Mouse (Mus musculus) layer of hippocampus, postnatal 10 days (tissue): Measurements from ENCODE around the gene Taf1c. TPM values are rescaled to one million over a fixed set of nuclear protein-coding genes. Genes with fewer than 3 reads are reported as not detected.
A peak's percentile ranks its signal among the peaks of the same experiment; 100 is the strongest.

Experiments used
- DNase-seq, 2 experiments: peaks; one replicate each; pipeline ENCODE4 v3.0.0; 2021; ENCODE audit warnings: low spot score in 2 of 2
- long read RNA-seq: library from polyadenylated mRNA; stranded (forward); transcript quantifications from one replicate; pipeline ENCODE4 v2.0.0, GENCODE M21; 2023
- total RNA-seq, 2 experiments: library from RNA; stranded (reverse); gene quantifications; 2 replicates each; pipeline ENCODE4 v1.2.3; 2021

Taf1c gene
- 10 to 100 TPM; 12.5 to 13.0 TPM for total RNA-seq
- long read RNA-seq, partial matches to known transcripts = 7 of 23 reads
- long read RNA-seq, other reads (novel, unspliced or antisense) = 13 of 23 reads

DNA sequence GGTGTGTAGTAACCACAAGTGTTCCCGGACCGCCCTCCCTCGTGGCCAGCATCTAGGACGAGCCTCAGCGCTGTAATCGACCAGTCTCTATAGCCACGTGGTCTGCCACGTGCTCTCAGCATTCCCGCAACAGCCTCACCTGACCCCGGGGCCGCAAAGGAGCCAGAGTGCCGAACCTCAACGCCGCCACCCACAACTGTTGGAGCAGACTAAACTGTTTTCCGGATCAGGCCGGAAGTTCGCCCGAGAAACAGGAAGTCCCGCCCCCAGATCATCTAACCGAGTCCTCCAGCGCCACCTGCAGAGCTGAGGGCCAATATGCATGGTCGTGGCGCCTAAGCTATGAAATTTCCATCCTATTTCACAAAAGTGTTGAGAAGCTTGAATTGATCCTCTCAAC, at the start of gene Taf1c:
Gene Taf1c (minus strand): TSS at position 227 of the 400 bp plus-strand sequence.
- DNase-seq = peak; percentile 95

DNA sequence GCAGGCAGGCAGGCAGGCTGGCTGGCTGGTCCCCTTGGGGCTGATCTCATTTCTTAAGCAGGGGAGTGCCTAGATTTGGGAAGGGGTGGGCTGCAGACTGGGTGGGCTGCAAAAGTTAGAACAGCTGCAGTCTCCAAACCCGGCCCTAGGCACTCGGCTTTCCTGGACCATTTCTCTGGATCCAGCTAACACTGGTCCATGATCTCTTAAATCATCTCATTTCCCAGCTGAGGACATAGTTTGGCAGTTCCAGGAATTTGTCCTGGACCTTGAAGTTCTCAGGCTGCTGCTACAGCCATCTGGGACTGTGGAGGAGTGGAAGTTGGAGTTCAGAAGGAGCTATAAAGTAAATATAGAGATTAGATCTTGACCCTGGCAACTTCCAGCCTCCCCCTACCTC, 46.3 kb upstream of the Taf1c start:
- DNase-seq = no peak

DNA sequence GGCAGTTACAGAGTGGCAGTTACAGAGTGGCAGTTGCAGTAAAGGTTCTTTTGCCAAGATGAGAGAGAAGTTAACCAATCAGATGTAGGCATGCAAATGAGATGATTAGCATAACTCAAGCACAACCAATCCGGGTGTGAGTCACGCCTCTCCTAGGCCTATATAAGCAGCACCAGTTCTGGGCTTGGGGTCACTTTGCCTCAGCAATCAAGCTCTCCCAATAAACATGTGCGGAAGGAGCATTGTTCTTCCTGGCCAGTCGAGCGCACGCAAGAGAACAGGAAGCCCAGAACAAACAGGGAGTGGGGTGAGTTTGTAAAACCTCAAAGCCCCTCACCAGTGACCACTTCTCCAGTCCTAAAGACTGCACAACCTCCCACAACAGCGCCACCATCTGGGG, 41.8 kb upstream of the Taf1c start:
- DNase-seq = no peak

DNA sequence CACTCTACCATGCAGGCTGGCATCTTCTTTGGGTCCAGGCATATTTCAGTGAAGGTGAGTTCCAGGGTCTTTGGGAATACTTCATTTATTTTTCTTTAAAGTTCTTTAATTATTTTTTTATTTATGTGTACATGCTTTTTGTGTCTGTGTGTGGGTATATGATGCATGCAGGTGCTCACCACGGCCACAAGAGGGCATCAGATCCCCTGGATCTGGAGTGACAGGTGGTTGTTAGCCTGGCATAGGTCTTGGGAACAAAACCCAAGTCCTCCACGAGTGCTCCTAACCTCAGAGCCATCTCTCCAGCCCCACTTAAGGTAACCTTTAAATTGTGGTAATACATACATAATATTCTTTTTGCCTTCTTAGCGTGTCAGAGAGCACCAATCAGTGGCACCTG, 41.2 kb upstream of the Taf1c start:
- DNase-seq = no peak

DNA sequence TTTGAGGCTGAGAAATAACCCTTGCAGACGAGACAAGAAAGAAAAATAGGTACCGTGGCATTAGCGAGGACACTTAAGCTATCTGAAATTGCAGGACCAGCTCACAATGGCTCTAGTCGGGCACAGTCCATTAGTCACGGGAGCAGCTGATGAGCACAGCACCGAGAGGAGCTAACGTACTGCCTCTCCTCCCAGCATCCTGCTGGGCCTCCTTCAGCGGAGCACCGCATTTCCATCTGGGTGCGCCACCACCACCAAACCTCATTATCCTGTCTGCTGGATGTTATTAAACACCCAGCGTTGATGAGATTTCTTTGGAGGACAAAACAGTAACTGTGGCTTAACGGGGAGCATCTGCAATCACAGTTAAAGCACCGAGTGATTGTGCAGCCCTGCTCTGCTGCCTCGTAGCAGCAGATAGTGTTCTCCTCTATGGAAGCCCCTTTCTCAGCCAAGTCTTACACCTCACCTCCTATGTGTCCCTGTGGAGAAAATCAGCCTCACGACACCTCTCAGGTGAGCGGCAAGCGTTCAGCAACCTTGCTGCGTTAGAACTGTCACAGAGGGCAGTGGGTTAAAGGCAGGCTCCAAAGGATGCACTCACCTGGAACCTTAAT, 40.1 kb upstream of the Taf1c start:
- DNase-seq = peak in 1 of 2 experiments; percentile 27

DNA sequence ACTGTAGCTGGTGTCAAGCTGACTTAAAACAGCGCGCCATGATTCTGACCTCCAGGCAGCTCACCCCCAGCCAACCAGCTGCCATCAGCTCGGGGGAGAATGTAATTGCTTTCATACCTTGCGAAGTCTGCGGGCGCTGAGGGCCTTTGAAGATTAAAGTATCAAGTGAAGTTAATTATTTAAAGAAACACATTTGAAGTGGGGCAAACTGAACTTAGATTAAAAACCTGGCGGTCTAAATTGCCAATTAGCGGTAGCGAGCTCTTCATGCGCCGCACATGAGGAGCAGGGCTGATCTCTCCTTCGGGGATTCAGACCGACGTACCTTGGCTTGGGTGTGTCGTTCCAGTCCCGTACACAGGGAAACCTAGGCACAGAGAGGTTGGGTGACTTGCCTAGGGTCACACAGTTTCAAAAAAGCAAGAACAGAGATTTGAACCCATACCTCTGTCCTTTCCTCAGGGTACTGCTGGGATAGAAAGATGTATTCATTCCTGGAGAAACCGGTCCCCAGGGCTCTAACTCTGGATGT, 39.5 kb upstream of the Taf1c start:
- DNase-seq = no peak

DNA sequence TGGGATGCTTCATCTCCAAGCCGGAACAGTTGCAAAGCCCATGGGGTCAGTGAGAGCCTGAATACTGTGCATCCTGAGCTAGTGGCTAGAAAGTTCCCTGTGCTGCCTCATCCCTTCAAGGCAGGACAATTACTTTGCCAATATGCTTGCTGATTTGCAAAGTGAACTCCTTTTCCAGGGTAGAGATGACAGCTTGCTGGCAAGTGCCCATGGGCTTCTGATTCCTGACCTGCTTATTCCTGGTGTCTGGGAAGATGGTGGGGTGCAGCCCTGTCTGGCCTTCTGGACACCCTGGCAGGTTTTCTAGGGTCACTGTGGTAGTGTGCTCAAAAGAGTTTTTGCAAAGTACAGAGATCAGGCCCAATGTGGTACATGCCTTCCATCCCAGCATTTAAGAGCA, 37.9 kb upstream of the Taf1c start:
- DNase-seq = no peak

DNA sequence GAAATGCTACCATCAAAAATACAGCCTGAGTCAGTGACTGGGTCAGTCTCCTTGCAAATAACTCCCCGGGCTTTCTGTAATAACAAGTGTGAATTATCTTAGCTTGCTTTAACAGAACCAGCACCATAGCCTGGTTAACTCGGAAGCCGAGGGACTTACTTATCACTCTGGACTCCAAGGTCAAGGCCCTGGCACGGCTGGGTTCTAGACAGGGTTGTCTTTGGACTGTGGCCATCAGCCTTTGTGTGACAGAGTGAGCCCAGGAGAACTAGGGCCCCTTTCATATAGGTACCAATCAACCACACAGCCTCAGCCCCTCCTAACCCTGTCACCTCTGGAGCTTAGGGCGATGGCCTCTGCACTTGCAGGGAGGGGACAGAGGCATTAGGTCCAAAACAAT, 36.0 kb upstream of the Taf1c start:
- no peak for DNase-seq

DNA sequence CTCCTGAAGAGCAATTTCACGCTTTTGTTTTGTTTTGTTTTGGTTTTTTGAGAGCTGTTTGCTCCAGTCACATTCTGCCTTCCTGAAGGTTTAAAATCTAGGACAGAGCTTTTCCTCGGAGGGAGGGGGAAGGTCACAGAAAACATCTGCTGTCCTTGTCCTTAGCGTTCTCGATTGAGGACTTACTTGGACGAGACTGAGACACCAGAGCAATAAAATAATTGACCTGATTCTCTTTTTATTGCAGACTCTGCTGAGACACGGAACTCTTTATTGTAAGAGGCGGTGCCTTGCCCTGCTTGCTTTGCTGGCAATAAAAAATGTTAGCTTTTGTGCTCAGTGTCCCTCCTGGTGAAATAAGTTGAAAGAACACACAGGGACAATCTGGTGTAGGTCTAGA, 34.8 kb upstream of the Taf1c start:
- DNase-seq = no peak

DNA sequence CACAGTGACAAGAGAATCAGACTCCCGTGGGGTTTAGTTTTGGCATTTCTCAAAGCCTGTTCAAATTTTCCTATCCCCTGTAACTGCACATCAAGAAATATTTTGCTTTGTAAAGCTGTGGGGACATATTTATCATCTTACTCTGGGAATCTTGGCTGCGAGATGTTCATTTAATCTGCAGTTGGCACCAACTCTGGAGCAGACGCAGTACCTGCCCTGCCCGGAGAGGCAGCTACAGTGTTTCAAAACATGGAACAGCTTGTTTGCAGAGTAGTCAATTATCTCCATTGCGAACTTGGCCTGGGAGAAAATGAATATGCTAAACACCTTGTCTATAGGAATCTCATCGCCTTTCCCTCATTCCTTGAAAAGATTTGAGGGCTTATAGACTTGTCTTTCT, 33.2 kb upstream of the Taf1c start:
- DNase-seq = no peak

DNA sequence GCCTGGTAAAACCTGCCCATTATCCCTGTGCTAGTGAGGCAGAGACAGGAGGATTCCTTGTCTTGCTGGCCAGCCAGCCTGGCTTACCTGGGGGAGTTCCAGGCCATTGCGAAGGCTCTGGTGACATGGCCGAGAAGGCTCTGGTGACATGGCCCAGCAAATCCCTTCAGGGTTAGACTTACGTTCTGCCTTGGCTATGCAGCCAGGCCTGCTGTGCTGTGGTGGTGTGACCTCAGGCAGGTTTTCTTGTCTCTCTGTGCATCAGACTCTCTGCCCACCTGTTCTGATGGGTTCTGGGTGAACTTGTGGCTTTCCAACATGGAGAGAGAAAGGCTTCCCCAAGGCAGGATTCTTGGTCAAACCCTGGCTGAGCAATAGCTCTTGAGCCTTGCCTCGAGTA, 32.4 kb upstream of the Taf1c start:
- no peak for DNase-seq

DNA sequence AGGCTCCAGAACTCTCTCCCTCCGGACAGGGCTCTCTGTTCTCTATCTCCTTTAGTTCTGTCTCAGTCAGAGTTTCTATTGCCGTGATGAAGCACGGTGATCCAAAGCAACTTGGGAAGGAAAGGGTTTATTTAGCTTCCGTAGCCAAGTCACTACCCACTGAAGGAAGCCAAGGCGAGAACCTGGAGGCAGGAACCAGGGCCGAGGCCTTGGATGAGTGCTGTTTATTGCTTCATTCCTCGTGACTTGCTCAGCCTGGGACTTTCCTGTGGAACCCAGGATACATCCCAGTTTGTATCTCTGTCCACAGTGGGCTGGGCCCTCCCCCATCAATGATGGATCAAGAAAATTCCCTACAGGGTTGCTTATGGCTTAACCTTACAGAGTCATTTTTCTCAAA, 31.7 kb upstream of the Taf1c start:
- DNase-seq = no peak

DNA sequence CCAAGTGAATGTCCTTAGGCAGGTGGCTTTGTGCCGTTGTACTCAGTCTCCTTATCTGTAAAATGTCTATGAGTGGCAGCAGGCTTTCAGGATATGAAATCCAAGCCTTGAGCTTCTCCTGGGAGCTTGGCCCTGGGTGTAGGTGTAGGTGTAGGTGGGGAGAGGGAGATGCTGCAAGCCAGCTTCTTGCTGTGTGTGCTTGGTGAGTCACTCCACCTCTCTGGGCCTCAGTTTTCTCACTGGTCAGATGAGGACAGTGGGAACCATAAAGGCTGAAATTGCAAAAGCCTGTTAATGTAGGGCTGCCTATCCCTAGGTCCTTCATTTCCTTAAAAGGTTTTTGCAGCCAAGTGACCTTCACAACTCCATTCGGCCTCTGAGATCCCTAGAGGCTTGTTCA, 30.9 kb upstream of the Taf1c start:
- DNase-seq = no peak

DNA sequence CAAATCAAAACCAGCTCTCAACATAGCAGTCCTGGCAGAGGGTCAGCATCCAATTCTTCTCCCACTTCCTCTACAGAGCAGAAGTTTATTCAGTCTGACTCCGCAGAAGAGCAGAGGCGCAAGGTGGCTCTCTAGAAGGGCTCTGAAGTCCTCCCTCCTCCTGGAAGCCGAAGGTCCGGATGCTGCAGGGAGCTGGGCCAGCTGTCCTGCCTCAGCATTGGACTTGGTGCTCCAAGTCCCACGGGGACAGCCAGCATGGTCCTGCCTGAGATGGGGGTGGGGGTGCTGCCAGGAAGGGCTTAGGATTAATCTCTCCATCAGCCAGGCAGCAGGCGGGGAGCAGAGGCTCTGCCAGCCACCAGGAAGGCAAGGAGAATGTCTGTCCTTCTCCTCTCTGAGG, 30.4 kb upstream of the Taf1c start, which contains the start of gene Kcng4:
Gene Kcng4 (minus strand): TSS at position 303 of the 400 bp plus-strand sequence.
- DNase-seq = peak; percentile 9 to 21

DNA sequence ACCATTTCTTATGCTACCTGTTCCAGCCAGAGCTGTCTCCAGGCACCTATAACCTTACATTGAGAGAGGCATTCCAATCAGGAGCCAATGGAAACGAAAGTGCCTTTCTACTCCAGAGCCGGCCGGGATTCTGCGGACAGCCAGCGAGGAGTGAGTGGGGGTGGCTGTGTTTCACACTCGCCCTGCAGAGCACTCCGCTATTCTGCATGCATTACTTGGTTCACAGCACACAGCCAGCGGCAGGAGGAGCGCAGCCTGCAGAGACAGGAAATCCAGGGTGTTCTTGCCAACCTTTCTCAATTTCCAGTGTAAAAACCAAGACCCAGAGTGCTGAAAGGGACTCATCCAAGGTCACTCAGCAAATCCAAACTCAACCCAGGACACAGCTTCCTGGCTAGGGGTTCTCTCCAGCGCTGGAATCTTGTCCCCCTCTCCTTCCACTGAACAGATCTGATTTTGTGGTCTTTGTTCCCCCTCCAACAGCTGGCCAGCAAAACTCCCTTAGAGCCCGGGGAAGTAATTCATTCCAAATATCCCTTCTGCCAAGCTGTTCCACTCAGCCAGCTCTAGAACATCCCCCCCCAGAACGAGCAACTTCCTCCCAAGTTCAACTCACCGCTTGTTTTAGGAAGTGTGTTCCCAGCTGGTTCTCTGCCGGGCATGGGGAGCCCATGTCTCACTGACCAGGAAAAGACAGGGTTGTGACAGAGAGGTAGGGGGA, 29.8 kb upstream of the Taf1c start:
- no peak for DNase-seq

DNA sequence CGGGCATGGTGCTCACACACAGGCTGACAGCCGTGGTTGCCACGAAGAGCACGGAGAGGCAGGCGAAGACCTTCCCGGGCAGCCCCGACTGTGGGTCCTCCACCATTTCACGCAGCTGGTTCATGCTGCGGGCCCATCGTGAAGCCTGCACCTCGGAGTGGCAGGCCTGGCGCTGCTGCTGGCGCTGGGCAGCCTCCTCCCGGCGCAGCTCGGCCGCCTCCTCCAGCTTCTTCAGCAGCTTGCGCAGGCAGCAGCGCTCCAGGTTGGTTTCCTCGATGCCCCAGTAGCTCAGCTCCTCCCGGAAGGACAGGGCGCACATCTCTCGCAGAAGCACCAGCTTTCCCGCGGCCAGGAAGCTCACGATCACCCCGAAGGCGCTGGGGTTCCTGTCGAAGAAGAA, 27.9 kb upstream of the Taf1c start:
- DNase-seq = no peak

DNA sequence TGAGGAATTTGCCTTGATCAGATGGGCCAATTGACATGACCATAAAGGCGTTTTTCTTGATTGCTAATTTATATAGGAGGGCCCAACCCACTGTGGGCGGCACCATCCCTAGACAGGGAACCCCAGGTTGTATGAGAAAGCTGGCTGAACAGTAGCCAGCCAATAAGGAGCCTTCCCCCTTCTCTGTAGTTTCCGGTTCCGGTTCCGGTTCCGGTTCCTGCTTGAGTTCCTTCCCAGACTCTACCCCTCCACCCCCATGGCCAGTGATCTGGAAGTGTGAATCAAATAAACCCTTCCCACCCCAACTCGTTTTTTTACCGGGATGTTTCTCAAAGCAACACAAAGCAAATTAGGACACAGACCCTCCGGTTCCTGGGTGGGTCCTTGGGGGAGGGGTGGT, 27.2 kb upstream of the Taf1c start:
- no peak for DNase-seq

DNA sequence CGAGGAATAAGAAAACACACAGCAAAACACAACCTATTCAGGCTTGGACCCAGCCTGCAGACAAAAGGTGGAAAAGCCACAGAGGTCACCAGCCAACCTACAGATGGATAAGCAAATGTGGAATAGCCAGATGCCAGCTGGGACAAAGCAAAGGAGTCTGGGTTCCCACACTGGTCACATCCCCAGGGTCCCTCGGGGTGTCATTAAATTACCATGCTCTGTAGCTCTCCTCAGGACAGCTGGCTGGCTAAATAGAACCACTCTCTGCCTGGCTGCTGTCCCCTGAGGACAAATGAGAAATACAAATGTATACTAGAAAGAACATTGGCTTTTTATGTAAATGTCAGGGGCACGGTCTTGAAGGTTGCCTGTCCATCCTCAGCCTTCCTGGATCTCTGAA, 25.8 kb upstream of the Taf1c start:
- no peak for DNase-seq

DNA sequence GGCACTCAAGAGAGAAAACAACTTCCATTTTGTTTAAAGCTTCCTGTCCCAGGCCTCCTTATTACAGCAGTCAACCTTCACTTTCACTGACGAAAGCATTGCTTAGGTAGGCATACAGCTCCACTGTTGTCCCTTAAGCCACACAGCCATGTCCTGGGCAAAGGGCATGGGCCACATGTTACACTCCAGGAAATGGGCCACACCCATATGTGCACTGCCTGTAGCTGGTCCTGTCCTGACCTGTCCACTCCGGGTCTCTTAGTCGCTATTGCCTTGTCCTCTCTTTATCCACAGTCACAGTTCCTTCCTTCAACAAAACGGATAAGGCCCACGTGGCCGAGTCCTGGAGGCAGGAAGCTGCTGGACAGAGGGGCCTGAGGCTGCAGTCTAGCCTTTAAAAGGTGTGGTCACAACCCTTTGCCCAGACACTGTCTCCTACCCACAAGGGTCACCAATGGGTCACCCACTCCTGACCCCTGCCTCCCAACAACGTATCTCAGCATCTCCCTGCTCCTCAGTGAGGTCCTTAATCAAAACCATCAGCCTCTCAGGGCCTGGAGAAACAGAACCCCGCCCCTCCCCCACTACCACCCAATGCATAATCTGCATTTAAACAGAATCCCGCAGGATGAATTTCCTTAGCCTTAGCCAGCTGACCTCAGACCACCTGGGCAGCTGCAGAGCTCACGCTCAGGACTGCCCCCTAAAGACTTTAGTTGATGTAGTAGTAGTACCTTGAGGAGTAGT, 22.8 kb upstream of the Taf1c start:
- DNase-seq = no peak

DNA sequence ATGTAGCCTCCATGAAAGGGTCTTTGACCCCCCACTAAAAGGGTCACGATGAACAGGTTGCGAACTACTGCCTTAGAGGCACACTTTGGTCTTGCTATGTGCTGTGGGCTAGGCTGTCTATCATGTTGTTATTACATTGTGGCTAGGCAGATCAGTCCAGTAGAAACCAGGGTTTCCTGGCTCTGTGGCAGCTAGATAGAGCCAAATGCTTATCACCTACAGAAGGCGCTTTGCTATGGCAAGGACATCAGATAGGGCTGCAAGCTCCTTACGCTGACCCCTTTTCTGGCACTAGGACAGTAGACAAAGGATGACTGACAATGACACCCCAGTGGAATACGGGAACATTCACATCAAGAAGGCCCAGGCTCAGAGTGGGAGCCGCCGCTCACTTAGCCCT, 22.2 kb upstream of the Taf1c start:
- no peak for DNase-seq

DNA sequence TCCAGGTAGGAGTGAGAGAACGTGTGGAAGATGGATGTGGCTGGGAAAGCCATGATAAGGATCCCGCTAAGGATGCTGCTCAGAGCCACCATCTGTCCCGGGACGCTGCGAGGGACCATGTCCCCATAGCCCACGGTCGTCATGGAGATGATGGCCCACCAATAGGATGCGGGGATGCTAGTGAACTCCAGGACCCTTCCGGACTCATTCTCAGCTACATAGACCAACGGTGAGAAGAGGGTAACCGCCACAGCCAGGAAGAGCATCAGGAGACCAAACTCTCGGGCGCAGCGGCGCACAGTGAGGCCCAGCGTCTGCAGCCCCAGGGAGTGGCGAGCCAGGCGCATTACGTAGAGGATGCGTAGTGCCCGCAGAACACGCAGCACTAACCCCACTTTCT, 20.8 kb upstream of the Taf1c start:
- DNase-seq = no peak

DNA sequence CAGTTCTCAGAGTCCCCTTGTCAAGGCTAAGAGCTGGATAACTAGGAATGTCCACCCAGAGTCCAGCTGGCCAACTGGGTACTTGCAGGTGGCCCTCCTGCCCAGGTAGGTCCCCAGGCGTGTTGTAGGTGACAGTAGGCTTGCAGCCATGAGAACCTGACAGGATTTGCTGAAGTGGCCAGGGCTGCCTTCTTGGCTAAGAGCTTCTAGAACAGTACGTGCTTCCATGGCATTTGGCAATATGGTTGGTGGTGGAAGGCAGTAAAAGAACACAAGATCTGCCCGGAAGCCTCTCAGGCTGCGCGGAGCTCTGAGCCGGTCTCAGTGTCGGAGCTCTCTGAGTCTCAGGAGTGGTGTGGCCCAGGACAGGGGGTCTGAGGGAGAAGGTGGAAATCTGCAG, 19.9 kb upstream of the Taf1c start:
- no peak for DNase-seq
